Mouse (Mus musculus) bone marrow macrophage, adult 2 months (primary cell): ENCODE measurements around the gene Scamp4.

ENCODE experiments used
- CTCF ChIP-seq: IDR thresholded peaks from 2 replicates; pipeline ENCODE4 v1.5.1; 2012; ENCODE audit warnings: low read depth, mild to moderate bottlenecking, low read length, moderate library complexity
- POLR2A ChIP-seq: IDR thresholded peaks from 2 replicates; pipeline ENCODE4 v1.6.1; 2012; ENCODE audit warnings: mild to moderate bottlenecking, low read depth, low read length, borderline replicate concordance

GRCm38 (mm10) chr10:80650392-80650791 lies 47.7 kb downstream of the Scamp4 start:
- no peak for TF ChIP-seq POLR2A
- TF ChIP-seq CTCF: no peak
